Mouse (Mus musculus) lung, embryonic 14.5 days (tissue): ENCODE data around the gene Lama4. TPM values are rescaled to one million over a fixed set of nuclear protein-coding genes. Genes with fewer than 3 reads are reported as not detected.
A peak's percentile ranks its signal among the peaks of the same experiment; 100 is the strongest.

ENCODE experiments used
- ATAC-seq: fragments of 200-750 bp; cut with Nextera tagmentation; 2 replicates; pipeline ENCODE4 v1.8.0; 2017; ENCODE audit warnings: mild to moderate bottlenecking, moderate TSS enrichment, moderate library complexity; ENCODE audit not compliant: insufficient read depth
- DNase-seq: peaks from one replicate; pipeline ENCODE4 v3.0.0-alpha.2; 2015
- H3K27ac ChIP-seq: fragments of 300-500 bp; sonication (generic); 2 replicates; pipeline ENCODE4 v1.5.1; 2014; ENCODE audit warnings: low read depth, mild to moderate bottlenecking, moderate library complexity
- H3K27me3 ChIP-seq: fragments of 300-500 bp; sonication (generic); 2 replicates; pipeline ENCODE4 v1.6.1; 2014; ENCODE audit warnings: low read length, control low read depth; ENCODE audit not compliant: insufficient read depth
- H3K36me3 ChIP-seq: fragments of 300-500 bp; sonication (generic); 2 replicates; pipeline ENCODE4 v1.6.1; 2014; ENCODE audit warnings: control low read depth; ENCODE audit not compliant: insufficient read depth
- H3K4me1 ChIP-seq: fragments of 300-500 bp; sonication (generic); 2 replicates; pipeline ENCODE4 v1.6.1; 2014; ENCODE audit warnings: antibody characterized with exemption, control low read depth; ENCODE audit not compliant: insufficient read depth
- H3K4me2 ChIP-seq: fragments of 300-500 bp; sonication (generic); 2 replicates; pipeline ENCODE4 v1.6.1; 2014; ENCODE audit warnings: mild to moderate bottlenecking
- H3K4me3 ChIP-seq: fragments of 300-500 bp; sonication (generic); 2 replicates; pipeline ENCODE4 v1.5.1; 2014; ENCODE audit warnings: low read depth, low read length
- H3K9ac ChIP-seq: fragments of 300-500 bp; sonication (generic); 2 replicates; pipeline ENCODE4 v1.6.1; 2014
- H3K9me3 ChIP-seq: fragments of 300-500 bp; sonication (generic); 2 replicates; pipeline ENCODE4 v1.6.1; 2016; ENCODE audit warnings: low read depth, low read length, control low read depth
- CTCF ChIP-seq: IDR thresholded peaks from 2 replicates; pipeline ENCODE4 v1.5.1; 2016; ENCODE audit warnings: antibody characterized with exemption, low read depth
- WGBS: fragments of 180-500 bp; shearing (Covaris S2); extraction: QIAGEN DNeasy Blood & Tissue Kit; methylation state at CpG from one replicate; pipeline ENCODE4 v1.1.7; 2014; 5-methylcytosine and 5-hydroxymethylcytosine counted together
- polyA plus RNA-seq: library from polyadenylated mRNA; unstranded; fragments of >200 nt; fragmentation: Nextera tagmentation; extraction: Ambion mirVana; gene quantifications from 2 replicates; pipeline ENCODE4 v1.2.1, GENCODE M21; 2014

Lama4 gene
- polyA plus RNA-seq, 1 experiment from 2014 or later = 111 TPM

- H3K4me2 ChIP-seq = no peak overlapping the region
- H3K36me3 ChIP-seq = peaks cover 34% of the 10 kb centered on the region
- ATAC-seq (no peak), DNase-seq (no peak)
- H3K9me3 ChIP-seq = no peaks in the 10 kb centered on the region
- H3K27ac ChIP-seq = no peak overlapping the region
- WGBS = 59% methylated on average over 4 of the region's 4 CpGs
- no peak overlapping the region for H3K9ac ChIP-seq
- TF ChIP-seq CTCF = no peak
- no peaks in the 10 kb centered on the region for H3K27me3 ChIP-seq
- no peaks in the 10 kb centered on the region for H3K4me1 ChIP-seq
- H3K4me3 ChIP-seq = no peak overlapping the region
Measured at GRCm38 (mm10) chr10:39006433-39007105, 41.3 kb downstream of the Lama4 start.

- Histone ChIP-seq H3K9ac (no peak overlapping the region), H3K27me3 (no peaks in the 10 kb centered on the region), H3K4me2 (no peak overlapping the region), H3K27ac (0 out of 2 replicates have a peak overlapping the region, but pooled peaks have one; percentile 12), H3K36me3 (peaks cover 29% of the 10 kb centered on the region), H3K4me1 (no peaks in the 10 kb centered on the region), H3K4me3 (no peak overlapping the region), H3K9me3 (no peaks in the 10 kb centered on the region)
- DNase-seq = no peak
- WGBS = 60% methylated on average over 2 of the region's 2 CpGs
- no peak for TF ChIP-seq CTCF
- no peak for ATAC-seq
Measured at GRCm38 (mm10) chr10:39014836-39015235, 49.5 kb downstream of the Lama4 start.

- Histone ChIP-seq H3K9me3 (no peaks in the 10 kb centered on the region), H3K4me1 (no peaks in the 10 kb centered on the region), H3K4me3 (no peak overlapping the region), H3K27ac (no peak overlapping the region), H3K27me3 (no peaks in the 10 kb centered on the region), H3K4me2 (no peak overlapping the region), H3K9ac (no peak overlapping the region), H3K36me3 (peaks cover 18% of the 10 kb centered on the region)
- DNase-seq (no peak), ATAC-seq (no peak)
- TF ChIP-seq CTCF = no peak
- 57% methylated on average over 4 of the region's 4 CpGs for WGBS
Measured at GRCm38 (mm10) chr10:39017986-39018385, 52.7 kb downstream of the Lama4 start.

GRCm38 (mm10) chr10:39018635-39019034, 53.3 kb downstream of the Lama4 start:
- WGBS = 86% methylated on average over 1 of the region's 1 CpGs
- Histone ChIP-seq H3K4me1 (no peaks in the 10 kb centered on the region), H3K9me3 (no peaks in the 10 kb centered on the region), H3K4me3 (no peak overlapping the region), H3K4me2 (no peak overlapping the region), H3K9ac (no peak overlapping the region), H3K27me3 (no peaks in the 10 kb centered on the region), H3K36me3 (peaks cover 18% of the 10 kb centered on the region), H3K27ac (no peak overlapping the region)
- no peak for DNase-seq
- no peak for TF ChIP-seq CTCF
- no peak for ATAC-seq

- DNase-seq (no peak), ATAC-seq (no peak)
- H3K4me2 ChIP-seq = no peak overlapping the region
- no peaks in the 10 kb centered on the region for H3K27me3 ChIP-seq
- no peak overlapping the region for H3K4me3 ChIP-seq
- H3K36me3 ChIP-seq = peaks cover 29% of the 10 kb centered on the region; the same call in 1 of the 2 replicates
- H3K4me1 ChIP-seq = no peaks in the 10 kb centered on the region
- H3K9ac ChIP-seq = no peak overlapping the region
- no peak for TF ChIP-seq CTCF
- WGBS = 81% methylated on average over 5 of the region's 5 CpGs
- H3K9me3 ChIP-seq = no peaks in the 10 kb centered on the region
- H3K27ac ChIP-seq = no peak overlapping the region; the same call in 1 of the 2 replicates
Measured at GRCm38 (mm10) chr10:39023618-39024256, 58.4 kb downstream of the Lama4 start.

- WGBS = 68% methylated on average over 8 of the region's 8 CpGs
- Histone ChIP-seq H3K4me2 (no peak overlapping the region), H3K9ac (no peak overlapping the region)
Measured at GRCm38 (mm10) chr10:39026529-39026928, 61.2 kb downstream of the Lama4 start.

GRCm38 (mm10) chr10:39027058-39027457, 61.7 kb downstream of the Lama4 start:
- H3K4me1 ChIP-seq = no peaks in the 10 kb centered on the region
- H3K4me2 ChIP-seq = no peak overlapping the region
- peaks cover 55% of the 10 kb centered on the region for H3K36me3 ChIP-seq
- ATAC-seq (no peak), DNase-seq (no peak)
- H3K4me3 ChIP-seq = no peak overlapping the region
- H3K9me3 ChIP-seq = no peaks in the 10 kb centered on the region
- H3K27ac ChIP-seq = no peak overlapping the region
- no peak overlapping the region for H3K9ac ChIP-seq
- no peaks in the 10 kb centered on the region for H3K27me3 ChIP-seq
- no peak for TF ChIP-seq CTCF
- 56% methylated on average over 5 of the region's 5 CpGs for WGBS

More at GRCm38 (mm10) chr10:39026529-39026928, 61.2 kb downstream of the Lama4 start:
- Histone ChIP-seq H3K4me1 (no peaks in the 10 kb centered on the region), H3K9me3 (no peaks in the 10 kb centered on the region), H3K36me3 (peaks cover 51% of the 10 kb centered on the region), H3K27ac (no peak overlapping the region), H3K4me3 (no peak overlapping the region), H3K27me3 (no peaks in the 10 kb centered on the region)
- ATAC-seq (no peak), DNase-seq (peak; percentile 13)
- no peak for TF ChIP-seq CTCF
